Mouse (Mus musculus): ENCODE data around the gene Frem1. TPM values are rescaled to one million over a fixed set of nuclear protein-coding genes. Genes with fewer than 3 reads are reported as not detected.

Gene Frem1
- 1.7 and 1.9 TPM in 2 replicates for polyA plus RNA-seq (2016; fragmentation: Nextera tagmentation; extraction: Ambion mirVana)

- Histone ChIP-seq H3K9me3 (replicated peaks) (no peaks in the 10 kb centered on the region), H3K27ac (no peak within 1 kb of the TSS), H3K36me3 (no peaks in the 10 kb centered on the region), H3K4me2 (peak within 1 kb of the TSS; percentile 39), H3K4me3 (peak within 1 kb of the TSS; percentile 32), H3K9ac (no peak within 1 kb of the TSS), H3K4me1 (0 out of 2 replicates have a peak, but pooled peaks cover 10% of the 10 kb centered on the region), H3K27me3 (replicated peaks) (peaks cover 22% of the 10 kb centered on the region)
- ATAC-seq: no peak
- 8% methylated on average over 24 of the region's 24 CpGs for WGBS (ENCODE audit: insufficient replicate concordance)
These were observed at the start of gene Frem1 for GRCm38 (mm10) chr4:83051634-83052577. TSS of gene Frem1 (minus strand) at chr4:83052339.

GRCm38 (mm10) chr4:83099025-83099424, 46.9 kb upstream of the Frem1 start:
- H3K9me3 ChIP-seq (replicated peaks): no peaks in the 10 kb centered on the region
- ATAC-seq: no peak
- H3K36me3 ChIP-seq: no peaks in the 10 kb centered on the region
- H3K9ac ChIP-seq: no peak overlapping the region
- H3K4me2 ChIP-seq: no peak overlapping the region
- WGBS (ENCODE audit: insufficient replicate concordance): 72% methylated on average over 7 of the region's 7 CpGs
- no peak overlapping the region for H3K4me3 ChIP-seq
- no peaks in the 10 kb centered on the region for H3K4me1 ChIP-seq
- no peak overlapping the region for H3K27ac ChIP-seq
- no peaks in the 10 kb centered on the region for H3K27me3 ChIP-seq (replicated peaks)

DNA sequence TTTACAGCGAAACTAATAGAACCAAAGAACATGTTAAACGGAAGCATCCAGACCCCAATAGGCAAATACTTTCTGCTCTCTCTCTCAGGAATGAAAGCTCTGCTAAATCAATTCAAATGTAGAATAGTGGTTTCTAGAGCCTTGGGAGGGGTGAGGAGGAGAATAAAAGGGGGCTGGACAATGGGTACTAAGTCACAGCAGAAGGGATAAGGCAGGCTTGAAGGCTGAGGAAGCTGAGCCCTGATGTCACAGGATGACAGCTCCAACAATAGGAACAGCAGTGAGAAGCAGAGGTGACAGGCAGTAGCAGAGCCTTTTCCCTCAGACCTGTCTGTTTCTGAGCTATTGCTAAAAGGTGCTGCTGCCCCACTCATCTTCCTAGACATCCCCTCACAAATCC, 41.8 kb upstream of the Frem1 start:
- H3K9me3 ChIP-seq (replicated peaks): no peaks in the 10 kb centered on the region
- WGBS (ENCODE audit: insufficient replicate concordance): 59% methylated on average over 2 of the region's 2 CpGs
- no peak overlapping the region for H3K27ac ChIP-seq
- H3K4me2 ChIP-seq: no peak overlapping the region
- no peak for ATAC-seq
- H3K27me3 ChIP-seq (replicated peaks): no peaks in the 10 kb centered on the region
- no peak overlapping the region for H3K9ac ChIP-seq
- no peak overlapping the region for H3K4me3 ChIP-seq
- no peaks in the 10 kb centered on the region for H3K4me1 ChIP-seq
- H3K36me3 ChIP-seq: no peaks in the 10 kb centered on the region

- H3K27me3 ChIP-seq (replicated peaks): no peaks in the 10 kb centered on the region
- 50% methylated on average over 6 of the region's 6 CpGs for WGBS (ENCODE audit: insufficient replicate concordance)
- no peaks in the 10 kb centered on the region for H3K9me3 ChIP-seq (replicated peaks)
- H3K9ac ChIP-seq: no peak overlapping the region
- H3K4me2 ChIP-seq: no peak overlapping the region
- no peak overlapping the region for H3K27ac ChIP-seq
- no peak overlapping the region for H3K4me3 ChIP-seq
- no peak for ATAC-seq
- no peaks in the 10 kb centered on the region for H3K36me3 ChIP-seq
- H3K4me1 ChIP-seq: no peaks in the 10 kb centered on the region
These were observed 38.7 kb upstream of the Frem1 start for GRCm38 (mm10) chr4:83090691-83091448.

DNA sequence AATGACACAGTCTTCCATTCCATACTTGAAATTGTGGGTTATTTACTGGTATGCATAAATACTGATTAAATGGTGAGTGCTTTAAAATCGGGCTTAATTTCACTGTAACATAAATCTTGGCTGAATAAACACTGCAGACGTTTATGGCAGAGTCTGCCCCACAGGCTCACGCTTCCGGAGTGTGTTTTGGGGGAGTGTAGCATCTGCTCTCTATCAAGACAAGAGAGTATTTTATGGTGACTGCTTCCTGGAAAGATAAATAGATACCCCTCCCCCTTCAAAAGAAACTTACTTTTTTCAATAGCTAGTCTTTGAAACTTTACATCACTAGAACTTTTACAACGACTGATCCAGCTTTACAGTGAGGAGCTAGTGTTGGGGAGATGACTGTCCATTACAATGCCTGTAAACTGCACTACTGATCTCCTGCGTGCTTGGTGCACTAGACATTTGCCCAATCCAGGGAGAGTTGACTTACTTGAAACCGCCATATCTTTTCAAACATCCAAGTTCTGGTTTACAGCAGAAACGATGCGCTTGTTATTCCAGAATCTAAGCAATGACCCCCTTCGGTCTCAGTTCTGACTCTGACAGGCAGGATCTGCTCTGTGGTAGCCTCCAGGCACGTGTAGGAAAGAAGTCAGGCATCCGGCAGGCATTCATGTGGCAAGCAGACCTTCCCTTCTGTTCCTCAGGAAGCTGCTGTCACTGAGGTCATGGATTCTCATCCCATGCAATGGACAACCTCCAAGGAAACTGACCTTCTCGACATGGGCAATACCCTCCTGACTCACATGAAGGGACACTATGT, 28.4 kb upstream of the Frem1 start:
- 37% methylated on average over 13 of the region's 13 CpGs for WGBS (ENCODE audit: insufficient replicate concordance)
- Histone ChIP-seq H3K4me1 (no peaks in the 10 kb centered on the region), H3K9ac (no peak overlapping the region), H3K4me2 (no peak overlapping the region), H3K27me3 (replicated peaks) (no peaks in the 10 kb centered on the region), H3K36me3 (no peaks in the 10 kb centered on the region), H3K27ac (no peak overlapping the region), H3K4me3 (no peak overlapping the region), H3K9me3 (replicated peaks) (no peaks in the 10 kb centered on the region)
- no peak for ATAC-seq

- no peaks in the 10 kb centered on the region for H3K36me3 ChIP-seq
- no peak overlapping the region for H3K4me3 ChIP-seq
- H3K9me3 ChIP-seq (replicated peaks): no peaks in the 10 kb centered on the region
- H3K9ac ChIP-seq: no peak overlapping the region
- no peak for ATAC-seq
- H3K27me3 ChIP-seq (replicated peaks): no peaks in the 10 kb centered on the region
- H3K4me1 ChIP-seq: no peaks in the 10 kb centered on the region
- H3K4me2 ChIP-seq: no peak overlapping the region
- WGBS (ENCODE audit: insufficient replicate concordance): 60% methylated on average over 6 of the region's 6 CpGs
- H3K27ac ChIP-seq: no peak overlapping the region
These were observed 12.1 kb upstream of the Frem1 start for GRCm38 (mm10) chr4:83064191-83064590.

GRCm38 (mm10) chr4:83061564-83061963, 9.4 kb upstream of the Frem1 start:
- Histone ChIP-seq H3K4me1 (no peaks in the 10 kb centered on the region), H3K9ac (no peak overlapping the region), H3K27ac (no peak overlapping the region), H3K4me2 (no peak overlapping the region), H3K27me3 (replicated peaks) (no peaks in the 10 kb centered on the region), H3K4me3 (no peak overlapping the region), H3K36me3 (no peaks in the 10 kb centered on the region), H3K9me3 (replicated peaks) (no peaks in the 10 kb centered on the region)
- WGBS (ENCODE audit: insufficient replicate concordance): 21% methylated on average over 2 of the region's 2 CpGs
- ATAC-seq: no peak

DNA sequence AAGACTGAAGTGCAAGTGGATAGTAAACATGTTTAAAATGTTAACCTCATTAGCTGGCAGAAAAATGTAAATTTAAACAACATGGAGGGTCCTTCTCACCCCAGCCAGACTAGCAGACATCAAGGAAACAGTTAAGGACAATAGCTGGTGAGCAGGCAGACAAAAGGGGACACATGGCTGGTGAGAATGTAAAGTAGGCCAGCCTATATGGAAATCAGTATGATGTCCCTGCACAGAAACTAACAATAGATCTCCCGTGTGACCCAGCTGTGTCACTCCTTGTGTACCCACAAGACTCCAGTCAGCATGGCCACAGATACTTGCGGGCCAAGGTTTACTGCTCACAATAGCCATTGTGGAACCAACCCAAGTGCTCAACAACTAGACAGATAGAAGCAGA, 6.5 kb upstream of the Frem1 start:
- WGBS (ENCODE audit: insufficient replicate concordance): 65% methylated on average over 2 of the region's 2 CpGs

GRCm38 (mm10) chr4:83058182-83058581, 6.0 kb upstream of the Frem1 start:
- no peak for ATAC-seq
- no peak overlapping the region for H3K4me2 ChIP-seq
- H3K27me3 ChIP-seq (replicated peaks): peaks cover 2% of the 10 kb centered on the region; the same call in 1 of the 2 replicates
- no peak overlapping the region for H3K4me3 ChIP-seq
- no peaks in the 10 kb centered on the region for H3K9me3 ChIP-seq (replicated peaks)
- H3K4me1 ChIP-seq: no peaks in the 10 kb centered on the region
- H3K27ac ChIP-seq: no peak overlapping the region
- WGBS (ENCODE audit: insufficient replicate concordance): 47% methylated on average over 2 of the region's 2 CpGs
- H3K9ac ChIP-seq: no peak overlapping the region
- no peaks in the 10 kb centered on the region for H3K36me3 ChIP-seq

More for the DNA sequence above, 6.5 kb upstream of the Frem1 start:
- no peak for ATAC-seq
- H3K4me1 ChIP-seq: no peaks in the 10 kb centered on the region
- no peak overlapping the region for H3K4me3 ChIP-seq
- H3K27ac ChIP-seq: no peak overlapping the region
- no peaks in the 10 kb centered on the region for H3K9me3 ChIP-seq (replicated peaks)
- H3K4me2 ChIP-seq: no peak overlapping the region
- no peaks in the 10 kb centered on the region for H3K36me3 ChIP-seq
- H3K27me3 ChIP-seq (replicated peaks): no peaks in the 10 kb centered on the region
- no peak overlapping the region for H3K9ac ChIP-seq

GRCm38 (mm10) chr4:83056496-83056895, 4.4 kb upstream of the Frem1 start:
- no peaks in the 10 kb centered on the region for H3K9me3 ChIP-seq (replicated peaks)
- no peak overlapping the region for H3K9ac ChIP-seq
- no peak for ATAC-seq
- H3K27ac ChIP-seq: no peak overlapping the region
- no peaks in the 10 kb centered on the region for H3K36me3 ChIP-seq
- no peak overlapping the region for H3K4me2 ChIP-seq
- H3K4me1 ChIP-seq: 0 out of 2 replicates have a peak, but pooled peaks cover 5% of the 10 kb centered on the region
- H3K27me3 ChIP-seq (replicated peaks): peaks cover 18% of the 10 kb centered on the region
- 82% methylated on average over 6 of the region's 6 CpGs for WGBS (ENCODE audit: insufficient replicate concordance)
- H3K4me3 ChIP-seq: no peak overlapping the region

DNA sequence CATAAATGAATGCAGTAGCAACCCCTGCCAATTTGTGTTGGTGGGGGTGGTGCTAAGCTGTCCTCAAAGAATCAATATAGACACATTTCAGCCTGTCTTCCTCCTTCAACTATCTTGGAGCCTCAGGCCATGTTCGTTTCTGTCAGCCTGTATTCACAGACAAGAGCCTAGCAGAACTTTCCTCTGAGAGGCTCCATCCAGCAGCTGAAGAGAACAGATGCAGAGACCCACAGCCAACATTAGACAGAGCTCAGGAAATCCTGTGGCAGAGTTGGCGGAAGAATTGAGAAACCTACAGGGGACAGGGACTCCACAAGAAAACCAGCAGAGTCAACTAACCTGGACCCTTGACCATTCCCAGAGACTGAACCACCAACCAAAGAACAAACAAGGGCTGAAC, 3.3 kb upstream of the Frem1 start:
- Histone ChIP-seq H3K27me3 (replicated peaks) (peaks cover 22% of the 10 kb centered on the region), H3K9ac (no peak overlapping the region), H3K36me3 (no peaks in the 10 kb centered on the region), H3K4me3 (no peak overlapping the region), H3K4me1 (0 out of 2 replicates have a peak, but pooled peaks cover 5% of the 10 kb centered on the region), H3K9me3 (replicated peaks) (no peaks in the 10 kb centered on the region), H3K27ac (no peak overlapping the region), H3K4me2 (no peak overlapping the region)
- ATAC-seq: no peak
- 39% methylated on average over 2 of the region's 2 CpGs for WGBS (ENCODE audit: insufficient replicate concordance)

Measured in liver, embryonic 12.5 days (tissue).